Mouse (Mus musculus) CH12.LX (cell line): ENCODE results near the gene Tmem8b. TPM values are rescaled to one million over a fixed set of nuclear protein-coding genes. Genes with fewer than 3 reads are reported as not detected.

Experiments used
- DNase-seq: peaks from one replicate; pipeline ENCODE4 v3.0.0-alpha.2; 2013; ENCODE audit errors: extremely low read depth
- H3K27ac ChIP-seq: 2 replicates; pipeline ENCODE4 v1.5.1; 2012; ENCODE audit warnings: low read depth, mild to moderate bottlenecking, control low read depth, moderate library complexity; ENCODE audit not compliant: insufficient read depth
- H3K27me3 ChIP-seq: replicated peaks from 2 replicates; pipeline ENCODE3; 2012; ENCODE audit warnings: inconsistent platforms
- H3K36me3 ChIP-seq, 2 experiments: replicated peaks in 1 of 2; 2 replicates each; pipeline versions ENCODE3 to v1.6.1; 2012; ENCODE audit warnings: inconsistent platforms in 1 of 2, low read length in 1 of 2, mild to moderate bottlenecking in 1 of 2, mixed read lengths in 1 of 2, moderate library complexity in 1 of 2; ENCODE audit not compliant: control insufficient read depth in 1 of 2, insufficient read depth in 1 of 2
- H3K4me1 ChIP-seq, 2 experiments: 2 replicates each; pipeline ENCODE4 v1.6.1; 2012; ENCODE audit warnings: inconsistent platforms in 1 of 2, moderate library complexity in 1 of 2; ENCODE audit not compliant: insufficient read depth in 2 of 2, control insufficient read depth in 1 of 2
- H3K4me2 ChIP-seq: 2 replicates; pipeline ENCODE4 v1.6.1; 2012; ENCODE audit warnings: low read depth, mild to moderate bottlenecking, control low read depth; ENCODE audit not compliant: poor library complexity, insufficient read depth, severe bottlenecking
- H3K4me3 ChIP-seq, 3 experiments: fragments of 150-350 bp in 1 of 3; sonication (generic) in 1 of 3; replicated peaks in 1 of 3; 2 replicates each; pipeline versions ENCODE3 to v1.5.1; 2011 to 2012; ENCODE audit warnings: low read depth in 2 of 3, low read length in 2 of 3, mild to moderate bottlenecking in 2 of 3, moderate library complexity in 2 of 3, control low read depth in 1 of 3, improper control_type of control experiment in 1 of 3, inconsistent platforms in 1 of 3, mixed read lengths in 1 of 3; ENCODE audit not compliant: poor library complexity in 1 of 3
- H3K79me2 ChIP-seq: replicated peaks from 2 replicates; pipeline ENCODE4 v1.6.1; 2012; ENCODE audit warnings: mild to moderate bottlenecking, moderate library complexity; ENCODE audit not compliant: control insufficient read depth, poor library complexity, insufficient read depth, severe bottlenecking; ENCODE audit errors: extremely low read depth
- H3K9ac ChIP-seq: 2 replicates; pipeline ENCODE4 v1.6.1; 2012; ENCODE audit warnings: low read depth, mild to moderate bottlenecking, control low read depth, moderate library complexity; ENCODE audit not compliant: insufficient read depth
- H3K9me3 ChIP-seq: replicated peaks from 2 replicates; pipeline ENCODE3; 2012; ENCODE audit warnings: low read length, inconsistent platforms, mixed read lengths
- BHLHE40 ChIP-seq: IDR thresholded peaks from 2 replicates; pipeline ENCODE4 v1.6.1; 2011; ENCODE audit warnings: mild to moderate bottlenecking, low read depth, low read length, improper control_type of control experiment
- CHD2 ChIP-seq: IDR thresholded peaks from 2 replicates; pipeline ENCODE4 v1.6.1; 2011; ENCODE audit warnings: low read length, improper control_type of control experiment
- CTCF ChIP-seq, 2 experiments: IDR thresholded peaks in 1 of 2; conservative IDR thresholded peaks in 1 of 2; 2 replicates each; pipeline ENCODE4 v1.5.1; 2011 to 2012; ENCODE audit warnings: low read depth in 2 of 2, low read length in 2 of 2, improper control_type of control experiment in 1 of 2, inconsistent platforms in 1 of 2, mild to moderate bottlenecking in 1 of 2, moderate library complexity in 1 of 2
- ELF1 ChIP-seq: IDR thresholded peaks from 2 replicates; pipeline ENCODE4 v1.6.1; 2014; ENCODE audit warnings: low read depth, mild to moderate bottlenecking, inconsistent platforms, low read length, improper control_type of control experiment
- KAT2A ChIP-seq: IDR thresholded peaks from 2 replicates; pipeline ENCODE4 v1.6.1; 2012; ENCODE audit warnings: low read length, improper control_type of control experiment, inconsistent platforms; ENCODE audit not compliant: insufficient replicate concordance
- NELFE ChIP-seq: IDR thresholded peaks from 2 replicates; pipeline ENCODE4 v1.6.1; 2011; ENCODE audit warnings: low read depth, low read length, improper control_type of control experiment
- NRF1 ChIP-seq: IDR thresholded peaks from 2 replicates; pipeline ENCODE4 v1.6.1; 2014; ENCODE audit warnings: low read depth, mild to moderate bottlenecking, inconsistent platforms, low read length, improper control_type of control experiment, moderate library complexity
- POLR2A ChIP-seq: IDR thresholded peaks from 2 replicates; pipeline ENCODE4 v1.6.1; 2011; ENCODE audit warnings: low read depth, mild to moderate bottlenecking, improper control_type of control experiment, low read length
- POLR2AphosphoS2 ChIP-seq: IDR thresholded peaks from 2 replicates; pipeline ENCODE4 v1.6.1; 2011; ENCODE audit warnings: low read depth, low read length, improper control_type of control experiment
- SIN3A ChIP-seq: IDR thresholded peaks from 2 replicates; pipeline ENCODE4 v1.6.1; 2012; ENCODE audit warnings: low read length, improper control_type of control experiment, inconsistent platforms
- SMC3 ChIP-seq: IDR thresholded peaks from 2 replicates; pipeline ENCODE4 v1.6.1; 2011; ENCODE audit warnings: low read depth, low read length, improper control_type of control experiment
- TBP ChIP-seq: conservative IDR thresholded peaks from 2 replicates; pipeline ENCODE4 v1.6.1; 2011; ENCODE audit warnings: low read depth, low read length, improper control_type of control experiment
- TCF12 ChIP-seq: IDR thresholded peaks from 2 replicates; pipeline ENCODE4 v1.6.1; 2014; ENCODE audit warnings: low read depth, mild to moderate bottlenecking, inconsistent platforms, low read length, improper control_type of control experiment
- UBTF ChIP-seq: IDR thresholded peaks from 2 replicates; pipeline ENCODE4 v1.6.1; 2012; ENCODE audit warnings: low read depth, mild to moderate bottlenecking, inconsistent platforms, low read length, improper control_type of control experiment, moderate library complexity
- ZKSCAN1 ChIP-seq: IDR thresholded peaks from 2 replicates; pipeline ENCODE4 v1.6.1; 2012; ENCODE audit warnings: low read depth, inconsistent platforms, low read length, improper control_type of control experiment, borderline replicate concordance
- ZMIZ1 ChIP-seq: IDR thresholded peaks from 2 replicates; pipeline ENCODE4 v1.6.1; 2012; ENCODE audit warnings: low read depth, mild to moderate bottlenecking, inconsistent platforms, low read length, improper control_type of control experiment
- ZNF384 ChIP-seq: IDR thresholded peaks from 2 replicates; pipeline ENCODE4 v1.6.1; 2012; ENCODE audit warnings: low read depth, low read length, improper control_type of control experiment, inconsistent platforms
- dilution Hi-C: fragments of 300-500 bp; cut with MboI; formaldehyde crosslinking; loops from 2 replicates; pipeline ENCODE4 v1.14.3; 2020; ENCODE audit warnings: low sequenced_read_pairs; ENCODE audit not compliant: extremely low pct_unique_long_range_greater_than_20kb, extremely low pct_ligation_motif_present
- in situ Hi-C: fragments of 300-500 bp; cut with MboI; formaldehyde crosslinking; loops from 3 replicates; pipeline ENCODE4 v1.14.3; 2019; ENCODE audit warnings: low sequenced_read_pairs, low pct_ligation_motif_present, low pct_unique_long_range_greater_than_20kb, mixed read lengths
- polyA plus RNA-seq: library from polyadenylated mRNA; unstranded; fragments of >175 nt; gene quantifications from 2 replicates; pipeline ENCODE4 v1.2.1, GENCODE M21; 2012; ENCODE audit warnings: low read depth; ENCODE audit not compliant: insufficient read length
- total RNA-seq, 2 experiments: library from RNA; depleted of rRNA; stranded (reverse); fragments of 300-350 nt in 1 of 2; fragments of >200 nt in 1 of 2; gene quantifications; 2 replicates each; pipeline ENCODE4 v1.2.3; 2012 to 2014

Gene Tmem8b
- total RNA-seq (2012; rRNA removed) (0.17 and 0.47 TPM in 2 replicates), total RNA-seq (2014; rRNA removed) (not detected in 2 replicates), polyA plus RNA-seq (0.16 and 0.26 TPM in 2 replicates)

- peak within 1 kb of the TSS; percentile 37 to 59 (median 54) for H3K4me3 ChIP-seq
- H3K27me3 ChIP-seq: peaks cover 87% of the 10 kb centered on the region
- no peaks in the 10 kb centered on the region for H3K9me3 ChIP-seq
- peak within 1 kb of the TSS; percentile 82 for H3K4me2 ChIP-seq
- dilution Hi-C loops (no loop called here), in situ Hi-C loops (no loop called here)
- no peaks in the 10 kb centered on the region for H3K36me3 ChIP-seq
- peak within 1 kb of the TSS; percentile 67 for H3K9ac ChIP-seq
- TF ChIP-seq TBP: no peak
- TF ChIP-seq NELFE: 0 out of 2 replicates have a peak, but pooled peaks have one; percentile 17
- TF ChIP-seq NRF1: peak; percentile 44; the same call in 1 of the 2 replicates
- TF ChIP-seq ZKSCAN1: no peak
- peak; percentile 72; the same call in 1 of the 2 replicates for TF ChIP-seq ZMIZ1
- peak; percentile 60 for TF ChIP-seq POLR2A
- peak; percentile 20; the same call in 1 of the 2 replicates for TF ChIP-seq BHLHE40
- TF ChIP-seq TCF12: 0 out of 2 replicates have a peak, but pooled peaks have one; percentile 21
- H3K79me2 ChIP-seq: no peaks in the 10 kb centered on the region
- no peak within 1 kb of the TSS for H3K27ac ChIP-seq
- H3K4me1 ChIP-seq: peaks cover 0 to 10% of the 10 kb centered on the region in 2 experiments; a peak in 3 of 4 replicates
- DNase-seq: peak; percentile 72
Measured at GRCm38 (mm10) chr4:43668782-43669427, at the start of gene Tmem8b, which contains the start of gene Fam221b. Gene Tmem8b (plus strand): TSS chr4:43668971. Gene Fam221b (minus strand): TSS chr4:43669145.

DNA sequence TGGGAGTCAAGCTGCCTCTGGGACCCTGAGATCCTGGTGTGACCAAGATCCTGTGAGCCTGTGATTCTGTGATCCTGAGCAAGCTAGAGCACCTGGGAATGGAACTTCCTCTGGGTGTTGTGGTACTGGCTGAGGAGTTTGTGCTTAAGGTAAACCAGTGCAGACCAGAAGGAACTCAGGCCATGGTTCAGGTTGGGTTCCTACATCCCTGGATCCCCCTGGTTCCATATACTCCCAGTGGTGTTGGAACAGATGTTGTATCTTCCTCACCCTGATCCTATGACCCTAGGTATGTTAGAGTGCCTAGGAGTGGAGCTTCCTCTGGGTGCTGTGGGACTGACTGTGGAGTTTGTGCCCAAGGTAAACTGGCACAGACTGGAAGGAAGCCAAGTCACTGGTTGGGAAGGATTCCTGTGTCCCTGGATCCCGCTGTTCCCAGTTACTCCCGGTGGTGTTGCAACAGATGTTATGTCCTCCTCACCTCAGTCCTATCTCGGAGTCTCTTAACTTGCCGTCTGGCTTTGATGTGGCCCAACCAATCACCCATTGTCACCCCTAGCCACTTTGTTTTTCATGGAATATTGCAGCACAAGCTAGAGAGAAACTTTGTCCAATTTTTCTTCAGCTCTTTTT, 48.5 kb upstream of the Tmem8b start:
- Histone ChIP-seq H3K4me2 (no peak overlapping the region), H3K36me3 (no peaks in the 10 kb centered on the region), H3K4me3 (no peak overlapping the region), H3K9ac (no peak overlapping the region), H3K4me1 (no peaks in the 10 kb centered on the region), H3K79me2 (no peaks in the 10 kb centered on the region), H3K27me3 (peaks cover 29% of the 10 kb centered on the region), H3K9me3 (peaks cover 23% of the 10 kb centered on the region), H3K27ac (no peak overlapping the region)
- TF ChIP-seq ELF1 (no peak), POLR2AphosphoS2 (no peak), CTCF (conservative IDR thresholded peaks at IDR 0.05 in 1 of 2, IDR thresholded peaks at IDR 0.05 in 1 of 2; ENCODE audit: low read depth in 2 of 2, low read length in 2 of 2) (no peak), NELFE (no peak), KAT2A (no peak), CHD2 (no peak), UBTF (no peak), NRF1 (no peak), SIN3A (no peak), ZNF384 (no peak), SMC3 (no peak)
- dilution Hi-C loops (no loop called here), in situ Hi-C loops (loop anchor here (10.0 kb wide), 1 partner anchor 95 kb away; the partner anchor contains the start of gene Olfr71)
- DNase-seq: no peak
